In the genomic region with DNA sequence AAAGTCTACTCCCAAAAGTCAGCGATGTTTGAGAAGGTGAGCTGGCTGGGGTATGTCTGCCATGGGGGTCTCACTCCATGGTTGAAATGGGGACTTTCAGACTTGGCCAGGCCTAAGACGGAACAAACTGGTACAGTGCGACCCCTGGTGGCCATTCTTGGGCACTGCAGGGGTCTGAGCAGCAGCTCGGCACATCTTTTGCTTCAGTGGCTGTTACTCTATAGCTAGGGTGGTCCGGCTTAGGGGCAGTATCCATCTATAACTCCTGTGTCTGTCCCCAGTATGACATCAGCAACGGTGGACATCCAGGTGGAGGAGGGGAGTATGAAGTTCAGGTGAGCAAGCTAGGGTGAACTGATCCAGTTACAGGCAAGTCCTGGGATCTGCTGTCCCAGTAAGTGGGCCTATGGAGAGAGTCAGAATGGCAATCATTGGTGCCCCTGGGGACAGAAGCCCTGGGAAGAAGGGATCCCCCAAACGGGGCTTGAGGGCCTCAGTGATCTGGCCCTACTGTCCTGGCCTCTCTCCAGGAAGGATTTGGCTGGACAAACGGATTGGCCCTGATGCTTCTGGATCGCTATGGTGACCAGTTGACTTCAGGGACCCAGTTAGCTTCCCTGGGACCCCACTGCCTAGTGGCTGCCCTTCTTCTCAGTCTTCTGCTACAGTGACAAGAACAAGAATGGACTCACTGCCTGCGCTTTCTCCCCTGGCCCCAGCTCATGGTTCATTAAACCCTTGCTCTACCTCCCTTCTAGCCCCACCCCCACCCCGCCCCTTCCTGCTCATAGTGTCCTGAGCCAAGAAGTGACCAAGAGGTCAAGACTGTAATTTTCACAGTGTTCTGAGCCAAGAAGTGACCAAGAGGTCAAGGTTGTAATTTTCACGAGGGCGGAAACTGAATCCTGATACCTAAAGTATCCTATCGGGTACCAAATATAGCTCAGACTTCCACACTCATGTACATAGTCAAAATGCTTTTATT, we compare ENCODE assay signal across 9 mouse cellular contexts. TPM values are rescaled to one million over a fixed set of nuclear protein-coding genes. Genes with fewer than 3 reads are reported as not detected.
DNase-seq lines count a peak whose midpoint lies in the region; ATAC-seq and TF ChIP-seq lines count a peak whose summit lies in the region.
"Had no signal": no experiment of that assay in that cellular context is flagged by ENCODE, and none has a peak within 500 bp of the region (broad histone marks: within the 10 kb centered on the region; RNA-seq: fewer than 3 reads in every experiment).

No protein-coding gene starts in this region.

- ATAC-seq in forebrain, embryonic 11.5 days (replicated peaks; ENCODE audit: low FRiP score), result peak; percentile 64
- peak; percentile 48 for ATAC-seq in lung, postnatal 0 days

- intact Hi-C loops in heart, postnatal 36 days (cut with DNase I), result loop anchor here (1.0 kb wide), 1 partner anchor 30 kb away; no protein-coding TSS in a partner anchor

- WGBS in forebrain, embryonic 11.5 days, result 35% methylated on average over 14 of the region's 14 CpGs
- 31% methylated on average over 14 of the region's 14 CpGs for WGBS in lung, postnatal 0 days

- DNase-seq in c-Kit-negative CD71-positive TER-119-positive erythroid progenitor cells, embryonic 14.5 days (ENCODE audit: low read depth, low spot score), result peak; percentile 35
- DNase-seq in forebrain, embryonic 11.5 days (ENCODE audit: low spot score), result peak; percentile 89
- peak; percentile 79 to 82 for DNase-seq in heart, postnatal 36 days
- DNase-seq in layer of hippocampus, adult 8-10 months (ENCODE audit: low spot score in 2 of 2), result peak; percentile 41 to 78
- peak; percentile 68 for DNase-seq in lung, postnatal 0 days (ENCODE audit: low spot score)
- peak; percentile 15 for DNase-seq in retina, adult 2 months (ENCODE audit: low read depth, low spot score)
- peak; percentile 80 for DNase-seq in thymus, postnatal 14 days

- no peak for TF ChIP-seq POLR2A in ES-Bruce4 (IDR thresholded peaks at IDR 0.05; ENCODE audit: insufficient read depth, low read length)

- no peaks in the 10 kb centered on the region for H3K9me3 ChIP-seq in ES-Bruce4 (replicated peaks; ENCODE audit: control insufficient read depth, insufficient read depth, low read length, poor library complexity, severe bottlenecking)
- no peaks in the 10 kb centered on the region for H3K9me3 ChIP-seq in forebrain, embryonic 11.5 days (ENCODE audit: control insufficient read depth, low read length)
- no peaks in the 10 kb centered on the region for H3K9me3 ChIP-seq in lung, postnatal 0 days (ENCODE audit: low read length)
- H3K9me3 ChIP-seq: heart, embryonic 13.5 days had no signal

- peak; percentile 96 for TF ChIP-seq CTCF in ES-Bruce4 (IDR thresholded peaks at IDR 0.05; ENCODE audit: low read depth, low read length)
- TF ChIP-seq CTCF in lung, postnatal 0 days (IDR thresholded peaks at IDR 0.05), result peak; percentile 98

- peaks cover 2% of the 10 kb centered on the region for H3K4me1 ChIP-seq in ES-Bruce4 (ENCODE audit: control insufficient read depth, insufficient read depth, low read length)
- H3K4me1 ChIP-seq in forebrain, embryonic 11.5 days (replicated peaks; ENCODE audit: control insufficient read depth, insufficient read depth, low read length), result peaks cover 8% of the 10 kb centered on the region; the same call in 1 of the 2 replicates
- no peaks in the 10 kb centered on the region for H3K4me1 ChIP-seq in lung, postnatal 0 days (ENCODE audit: insufficient read depth, low read depth, low read length)

- no peak overlapping the region for H3K27ac ChIP-seq in ES-Bruce4 (ENCODE audit: insufficient read depth, low read length)
- H3K27ac ChIP-seq in forebrain, embryonic 11.5 days (ENCODE audit: low read depth, low read length), result no peak overlapping the region
- H3K27ac ChIP-seq in lung, postnatal 0 days (ENCODE audit: low read length), result peak overlapping the region; percentile 33; the same call in 1 of the 2 replicates
- H3K27ac ChIP-seq: heart, embryonic 13.5 days had no signal

- H3K4me2 ChIP-seq in forebrain, embryonic 11.5 days (ENCODE audit: low read depth, low read length, severe bottlenecking), result no peak overlapping the region
- H3K4me2 ChIP-seq in lung, postnatal 0 days (replicated peaks; ENCODE audit: low read depth, low read length), result no peak overlapping the region
- H3K4me2 ChIP-seq: heart, embryonic 13.5 days had no signal

- H3K4me3 ChIP-seq in ES-Bruce4 (ENCODE audit: low read depth, low read length), result no peak overlapping the region
- no peak overlapping the region for H3K4me3 ChIP-seq in forebrain, embryonic 11.5 days (ENCODE audit: low read depth, low read length)
- H3K4me3 ChIP-seq in lung, postnatal 0 days (ENCODE audit: low read depth, low read length), result no peak overlapping the region
- H3K4me3 ChIP-seq: heart, embryonic 13.5 days had no signal

- no peak overlapping the region for H3K9ac ChIP-seq in ES-Bruce4 (ENCODE audit: low read depth, poor library complexity, severe bottlenecking)
- H3K9ac ChIP-seq in forebrain, embryonic 11.5 days (ENCODE audit: low read length), result no peak overlapping the region
- no peak overlapping the region for H3K9ac ChIP-seq in lung, postnatal 0 days (replicated peaks; ENCODE audit: low read depth)
- H3K9ac ChIP-seq: heart, embryonic 13.5 days had no signal

- no peaks in the 10 kb centered on the region for H3K36me3 ChIP-seq in ES-Bruce4 (ENCODE audit: control insufficient read depth, insufficient read depth, low read length, poor library complexity, severe bottlenecking)
- H3K36me3 ChIP-seq in forebrain, embryonic 11.5 days (ENCODE audit: control insufficient read depth, insufficient read depth, low read length), result no peaks in the 10 kb centered on the region; the same call in 1 of the 2 replicates
- 0 out of 2 replicates have a peak, but pooled peaks cover 15% of the 10 kb centered on the region for H3K36me3 ChIP-seq in lung, postnatal 0 days (ENCODE audit: insufficient read depth, low read length)

- no peak for TF ChIP-seq EP300 in ES-Bruce4 (IDR thresholded peaks at IDR 0.05; ENCODE audit: insufficient read depth, low read depth, low read length)
- no peak for TF ChIP-seq EP300 in lung, postnatal 0 days (IDR thresholded peaks at IDR 0.05)

- H3K27me3 ChIP-seq in ES-Bruce4 (ENCODE audit: control insufficient read depth, insufficient read depth, low read length, poor library complexity, severe bottlenecking), result no peaks in the 10 kb centered on the region
- no peaks in the 10 kb centered on the region for H3K27me3 ChIP-seq in forebrain, embryonic 11.5 days (ENCODE audit: control insufficient read depth, insufficient read depth, low read length)
- H3K27me3 ChIP-seq in lung, postnatal 0 days (replicated peaks; ENCODE audit: insufficient read depth, low read length), result no peaks in the 10 kb centered on the region
- H3K27me3 ChIP-seq: heart, embryonic 13.5 days had no signal

RNA-seq across cellular contexts. Expression of gene Treh, which starts 12.6 kb away (rescaled TPM):
- not detected in 2 replicates for polyA plus RNA-seq in ES-Bruce4 (2011; ENCODE audit: insufficient read depth, insufficient read length, low read depth, missing spikeins)
- not detected in 2 replicates for polyA plus RNA-seq in forebrain, embryonic 11.5 days (2014; fragmentation: Nextera tagmentation; extraction: Ambion mirVana)
- not detected for total RNA-seq in heart, postnatal 36 days (2021)
- not detected for total RNA-seq in layer of hippocampus, adult 8-10 months (2022)
- polyA plus RNA-seq in lung, postnatal 0 days (2015; fragmentation: Nextera tagmentation; extraction: Ambion mirVana), result not detected in 2 replicates
- polyA plus RNA-seq: heart, embryonic 13.5 days had no signal

RNA-seq across cellular contexts. Expression of gene Phldb1, which starts 49.4 kb away (rescaled TPM):
- polyA plus RNA-seq in ES-Bruce4 (2011; ENCODE audit: insufficient read depth, insufficient read length, low read depth, missing spikeins), result 19.0 and 22.3 TPM in 2 replicates
- 43.5 and 46.0 TPM in 2 replicates for polyA plus RNA-seq in forebrain, embryonic 11.5 days (2014; fragmentation: Nextera tagmentation; extraction: Ambion mirVana)
- 100 to 1,000 TPM; 110 to 140 TPM for total RNA-seq in heart, postnatal 36 days (2021)
- total RNA-seq in layer of hippocampus, adult 8-10 months (2022), result 100 to 1,000 TPM in 2 of 4 experiments, 10 to 100 TPM in 2; 84.1 to 114 (median 102) TPM
- polyA plus RNA-seq in lung, postnatal 0 days (2015; fragmentation: Nextera tagmentation; extraction: Ambion mirVana), result 21.3 and 21.8 TPM in 2 replicates

Comparison
In these comparisons a context has a peak if more than half of its experiments do, and no peak if none do; other contexts are left out.
1. DNase-seq: peak in every context shown above with its lines; median percentile 89 in forebrain, embryonic 11.5 days; 80 in heart, postnatal 36 days; 80 in thymus, postnatal 14 days; 68 in lung, postnatal 0 days; 60 in layer of hippocampus, adult 8-10 months; 35 in c-Kit-negative CD71-positive TER-119-positive erythroid progenitor cells, embryonic 14.5 days; 15 in retina, adult 2 months.